Mouse (Mus musculus) right cerebral cortex, postnatal 10 days (tissue): ENCODE measurements around the gene Stx6.

Experiments
- DNase-seq, 2 experiments: peaks; one replicate each; pipeline ENCODE4 v3.0.0; 2021; ENCODE audit warnings: low spot score in 2 of 2

Gene Stx6

DNA sequence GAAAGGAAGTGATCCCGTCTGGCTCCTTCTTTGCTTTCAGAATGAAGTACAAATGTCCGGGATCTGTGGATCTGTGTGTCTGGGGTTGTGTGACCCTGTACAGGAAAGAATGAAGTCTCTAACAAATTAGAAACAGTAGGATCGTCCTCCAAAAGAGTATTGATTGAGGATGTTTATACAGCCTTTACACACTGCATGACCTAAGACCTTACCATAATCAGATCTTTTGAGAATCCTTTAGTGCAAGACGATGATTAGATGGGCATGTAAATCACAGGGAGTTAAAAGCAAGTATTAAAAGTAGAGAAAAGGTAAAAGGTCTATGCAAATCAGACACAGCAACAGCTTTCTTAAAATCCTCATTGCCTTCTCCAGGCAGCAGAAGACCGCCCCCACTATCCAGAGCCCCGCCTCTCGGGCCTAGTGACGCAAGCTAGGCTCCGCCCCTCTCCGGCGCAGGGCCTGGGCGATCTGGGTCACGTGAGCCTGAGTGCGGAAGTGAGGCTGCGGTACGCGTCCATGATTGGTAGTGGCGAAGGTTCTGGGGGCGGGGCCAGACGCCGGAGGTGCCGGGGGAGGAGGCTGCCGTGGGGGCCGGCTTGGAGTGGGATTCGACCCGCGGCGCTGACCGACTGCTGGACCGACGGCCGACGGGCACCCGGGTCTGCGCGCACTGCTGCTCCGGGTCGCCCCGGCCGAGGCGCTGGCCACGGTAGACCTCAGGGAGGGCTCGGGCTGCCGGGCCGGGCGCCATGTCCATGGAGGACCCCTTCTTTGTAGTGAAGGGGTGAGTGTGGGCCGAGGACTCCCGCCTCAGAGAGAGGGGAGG, at the start of gene Stx6:
TSS of gene Stx6 (plus strand) at position 575 of the 829 bp plus-strand sequence.
- DNase-seq = peak; percentile 98 to 99

DNA sequence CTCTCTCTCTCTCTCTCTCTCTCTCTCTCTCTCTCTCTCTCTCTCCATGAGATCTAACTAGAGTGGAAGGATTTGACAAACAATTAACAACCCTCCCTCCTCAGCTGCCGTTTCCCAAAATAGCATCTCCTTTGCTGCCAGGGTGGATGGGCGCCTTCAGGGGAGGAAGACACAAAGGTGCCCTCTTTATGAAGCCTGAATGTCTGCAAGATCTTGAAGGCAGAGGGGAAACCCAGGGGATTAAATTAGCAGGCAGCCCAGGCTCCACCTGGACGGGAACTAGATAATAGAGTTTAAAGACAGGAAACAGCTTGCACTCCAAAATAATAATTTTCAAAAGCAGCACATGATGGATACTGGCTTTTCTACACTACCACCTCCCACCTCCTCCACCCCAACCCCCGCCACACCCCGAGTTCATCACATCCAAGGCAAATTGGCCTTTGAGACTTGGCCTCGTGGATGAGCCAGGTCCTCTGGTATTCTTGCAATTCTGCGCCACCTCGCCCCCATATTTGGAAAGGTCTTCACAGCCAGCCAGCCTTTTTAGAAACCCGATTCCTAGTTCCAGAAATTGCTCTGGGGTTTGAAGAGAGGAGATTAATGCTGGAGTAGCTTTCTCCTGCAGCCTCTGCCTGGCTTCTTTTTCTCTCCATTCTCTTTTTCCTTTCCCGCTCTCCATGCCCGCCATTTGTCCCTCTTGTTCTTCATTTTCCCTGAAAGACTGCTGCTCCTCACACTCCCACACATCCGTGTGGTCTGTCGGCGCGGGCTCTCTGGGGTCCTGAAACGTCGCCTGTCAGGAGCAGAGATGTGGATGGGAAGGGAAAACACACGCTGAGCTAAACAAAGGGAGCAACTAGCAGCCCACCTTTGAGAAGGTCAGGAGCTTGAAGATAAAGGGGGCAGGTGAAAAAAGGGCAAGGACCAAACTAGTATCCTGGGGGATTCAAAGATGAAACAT, 48.8 kb upstream of the Stx6 start:
- DNase-seq = no peak

DNA sequence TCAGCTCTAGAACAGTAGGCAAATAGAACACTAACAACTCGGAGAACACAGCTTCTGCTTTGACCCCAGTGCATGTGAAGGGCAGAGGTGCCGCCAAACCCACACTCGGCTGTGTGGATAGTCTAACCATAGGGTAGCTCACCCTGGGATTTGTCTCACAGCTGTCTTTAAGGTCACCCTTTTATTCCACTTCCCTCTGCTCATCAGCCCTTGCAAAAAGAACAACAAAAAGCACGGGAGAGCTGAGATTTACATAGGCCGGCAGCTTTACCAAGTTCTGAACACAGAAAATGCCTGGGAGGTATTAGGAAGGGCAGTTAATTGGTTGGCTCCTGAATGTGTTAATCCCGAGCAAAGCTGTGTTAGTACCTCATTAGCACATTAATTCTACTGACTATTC, 47.0 kb upstream of the Stx6 start:
- DNase-seq = no peak

DNA sequence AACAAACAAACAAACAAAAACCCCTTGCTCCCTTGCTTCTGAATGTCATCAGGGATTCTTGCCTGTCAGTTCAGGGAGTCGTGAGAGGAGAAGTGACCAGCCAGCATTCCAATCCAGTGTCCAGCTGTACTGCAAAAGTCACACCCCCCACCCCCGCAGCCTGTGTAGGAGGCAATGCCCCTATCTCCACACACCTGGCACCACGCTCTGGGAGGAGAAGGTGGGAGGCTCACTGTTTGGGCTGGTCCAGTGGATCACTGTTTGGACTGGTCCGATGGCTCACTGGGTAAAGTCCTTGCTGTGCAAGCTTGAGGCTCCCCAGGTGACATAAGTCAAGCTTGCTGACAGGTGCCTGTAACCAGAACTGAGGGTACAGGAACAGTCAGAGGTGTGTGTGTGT, 46.4 kb upstream of the Stx6 start:
- no peak for DNase-seq

DNA sequence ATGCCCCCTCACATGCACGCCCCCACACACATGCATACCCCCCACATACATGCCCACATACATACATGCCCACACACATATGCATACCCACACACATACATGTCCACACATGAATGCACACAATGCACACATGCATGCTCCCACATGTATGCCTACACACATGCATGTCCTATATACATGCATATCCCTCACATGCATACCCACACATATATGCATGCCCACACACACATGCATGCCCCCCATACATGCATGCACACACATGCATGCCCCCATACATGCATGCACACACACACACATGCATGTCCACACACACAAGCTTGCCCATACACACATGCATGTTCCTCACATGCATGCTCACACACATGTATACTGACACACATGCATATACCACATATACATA, 45.6 kb upstream of the Stx6 start:
- DNase-seq = no peak

DNA sequence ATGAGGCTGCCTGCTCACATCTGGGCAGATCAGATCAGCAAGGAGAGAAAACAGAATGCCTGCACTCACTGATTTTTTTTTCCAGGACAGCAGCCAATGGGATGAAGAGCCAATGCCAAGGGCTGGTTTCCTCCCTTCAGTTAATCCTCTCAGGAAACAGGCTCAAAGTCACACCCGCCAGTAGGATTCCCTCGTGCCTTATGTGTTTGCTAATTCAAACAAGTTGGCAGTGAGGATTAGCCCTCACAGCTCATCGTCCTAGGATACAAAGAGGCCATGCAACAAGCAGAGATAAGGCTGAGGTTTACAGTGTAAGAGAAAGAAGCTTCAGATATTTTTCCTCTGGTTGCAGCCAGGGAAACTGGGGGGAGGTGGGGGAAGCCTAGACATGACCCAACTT, 44.6 kb upstream of the Stx6 start:
- DNase-seq = no peak

DNA sequence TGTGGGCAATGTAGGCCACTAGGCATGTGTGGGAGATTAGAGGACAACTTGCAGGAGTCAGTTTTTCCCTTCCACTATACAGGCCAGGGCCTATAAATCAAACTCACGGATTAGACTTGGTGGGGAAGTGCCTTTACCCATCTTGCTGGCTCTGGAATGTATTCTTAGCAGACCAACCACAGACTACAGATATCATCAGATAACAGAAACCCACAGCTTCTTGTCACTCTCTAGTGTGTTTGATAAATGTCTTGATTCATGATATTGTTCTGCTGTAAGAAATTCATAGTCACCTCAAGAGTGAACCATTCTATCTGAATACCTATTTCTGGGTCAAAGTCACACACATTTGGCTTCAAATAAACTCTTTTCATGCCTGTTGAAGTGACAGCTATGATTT, 38.8 kb upstream of the Stx6 start:
- DNase-seq = no peak

DNA sequence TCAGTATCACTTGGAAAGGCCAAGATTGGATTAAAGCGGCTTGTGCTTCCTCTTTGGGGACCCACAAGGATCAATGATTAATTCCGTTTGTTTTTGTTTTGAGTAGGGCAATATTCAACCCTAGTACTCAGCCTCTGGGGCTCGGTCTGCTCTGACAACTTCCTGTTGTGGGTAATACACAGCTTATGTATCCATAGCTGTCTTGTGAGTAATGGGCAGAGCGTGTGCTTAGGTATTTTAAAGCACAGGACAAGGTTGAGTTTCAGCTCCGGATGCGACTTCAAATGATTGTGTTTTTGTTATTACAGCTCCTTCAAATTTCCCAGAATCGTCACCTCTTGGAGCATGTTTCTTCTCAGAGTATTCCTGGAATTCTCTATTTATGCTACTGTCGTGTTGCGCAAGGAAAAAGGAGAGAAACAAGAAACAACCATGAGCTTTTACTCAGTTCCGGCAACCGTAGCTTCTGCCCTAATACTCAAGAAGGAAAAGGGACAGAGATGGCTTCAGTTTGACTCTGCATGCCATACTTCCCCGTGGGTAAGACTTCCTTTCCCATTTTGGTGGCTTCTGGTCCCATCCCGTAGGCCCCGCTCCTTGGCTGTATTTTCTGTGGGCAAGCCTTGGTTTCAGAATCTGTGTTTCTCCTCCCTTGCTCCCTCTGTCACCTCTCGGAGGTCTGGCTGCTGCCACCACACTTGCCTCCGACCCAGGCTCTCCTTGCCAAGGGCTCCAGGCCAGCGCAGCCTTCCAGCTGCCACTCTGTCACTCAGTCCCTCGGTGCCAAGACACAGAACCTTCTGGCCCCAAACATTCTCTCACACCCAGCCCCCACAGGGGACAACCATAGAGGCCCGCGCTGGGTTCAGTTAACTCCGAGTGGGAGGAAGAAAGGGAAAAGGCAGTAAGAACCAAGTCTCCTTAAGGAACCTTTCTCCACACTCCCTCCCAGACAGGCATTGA, 36.3 kb upstream of the Stx6 start:
- DNase-seq = peak; percentile 76 to 77

DNA sequence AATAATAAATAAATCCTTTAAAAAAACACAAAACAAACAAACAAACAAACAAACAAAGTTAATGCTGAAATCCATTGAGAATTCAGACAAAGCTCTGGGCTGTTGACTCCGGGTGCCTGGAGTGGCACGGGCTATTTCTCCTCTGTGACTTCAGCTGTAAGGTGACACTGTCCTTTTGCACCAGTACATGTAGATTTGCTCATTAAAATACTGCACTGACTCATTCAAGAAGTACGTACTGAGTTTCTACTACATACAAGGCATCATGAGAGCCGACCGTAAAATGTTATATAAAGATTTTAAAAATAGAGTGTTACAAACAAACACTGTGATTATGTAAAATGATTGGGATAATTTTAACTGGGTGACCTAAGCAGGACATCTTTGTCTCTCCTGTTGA, 34.1 kb upstream of the Stx6 start:
- no peak for DNase-seq

DNA sequence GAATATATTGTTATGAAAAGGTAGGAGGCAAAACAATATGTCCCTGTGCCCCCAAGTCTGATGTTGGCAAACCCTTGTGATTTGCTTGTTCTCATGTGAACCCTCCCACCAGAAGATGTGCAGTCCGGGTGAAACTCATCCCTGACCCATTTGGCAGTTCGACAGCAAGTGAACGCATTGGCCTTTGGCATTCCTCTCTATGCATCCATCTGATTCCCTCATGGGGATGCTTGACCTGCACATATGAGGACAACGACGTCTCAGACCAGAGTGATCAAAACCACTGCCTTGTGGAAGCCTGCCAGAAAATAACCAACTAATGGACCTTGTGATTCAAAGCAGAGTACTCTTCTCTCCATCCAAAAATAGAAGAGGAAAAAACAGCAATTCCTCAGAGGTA, 31.8 kb upstream of the Stx6 start:
- DNase-seq = no peak

DNA sequence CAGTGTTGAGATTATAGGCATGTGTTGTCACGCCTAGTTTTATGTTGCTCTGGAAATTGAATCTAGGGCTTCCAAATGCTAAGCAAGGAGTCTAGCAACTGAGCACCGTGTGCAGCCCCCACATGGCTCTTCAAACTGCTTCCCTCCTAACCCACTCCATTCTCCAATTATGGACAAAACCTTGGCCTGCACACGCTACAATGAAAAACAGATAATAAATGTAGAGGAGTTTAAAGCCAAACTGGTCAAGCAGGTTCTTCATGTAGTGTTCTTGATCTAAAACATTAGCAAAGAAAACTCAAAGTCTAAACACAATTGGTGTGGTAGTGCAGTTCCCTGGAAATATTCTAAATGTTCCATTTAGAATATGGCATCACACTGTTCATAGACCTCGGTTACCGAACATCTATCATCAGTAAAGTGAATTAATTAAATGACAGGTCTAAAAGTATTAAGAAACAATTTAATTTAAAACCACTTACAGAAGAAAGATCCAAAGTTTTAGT, 31.0 kb upstream of the Stx6 start:
- DNase-seq = no peak

DNA sequence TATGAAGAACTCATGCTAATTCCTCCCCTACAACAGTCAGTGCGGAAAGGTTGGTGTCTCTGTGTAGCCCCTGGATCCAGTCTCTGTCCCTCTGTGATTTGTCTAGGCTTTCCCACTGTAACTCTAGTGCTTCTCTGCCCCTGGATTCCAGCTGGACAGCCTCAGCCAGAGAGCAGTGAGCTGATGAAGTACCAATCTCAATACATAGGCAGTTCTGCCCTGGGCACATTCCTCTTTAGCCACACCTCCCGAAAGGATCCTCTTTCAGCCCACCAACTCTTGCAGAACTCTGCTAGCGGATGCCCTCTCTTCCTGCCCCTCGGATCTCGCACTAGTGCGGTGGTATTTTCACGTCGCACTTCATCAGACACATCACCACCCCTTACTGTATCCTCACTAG, 23.6 kb upstream of the Stx6 start:
- no peak for DNase-seq

DNA sequence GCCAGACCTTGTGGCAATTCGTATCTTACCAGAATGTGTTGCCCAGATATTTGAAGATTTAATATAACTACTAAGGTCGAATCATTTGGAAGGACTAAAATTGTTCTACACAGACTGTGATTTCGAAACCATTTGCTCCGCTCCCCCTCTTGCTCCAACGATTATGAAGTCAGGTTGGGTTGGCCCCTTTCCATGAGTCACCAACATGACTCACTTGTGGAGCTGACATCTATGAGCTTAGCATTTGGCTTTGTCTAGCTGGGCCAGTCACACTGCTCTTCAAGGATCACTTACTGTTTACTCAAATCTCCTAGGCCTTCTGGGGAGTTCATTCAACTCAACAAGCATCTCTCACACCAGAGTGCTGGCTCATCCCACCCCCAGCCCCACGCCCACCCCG, 19.7 kb upstream of the Stx6 start:
- no peak for DNase-seq

DNA sequence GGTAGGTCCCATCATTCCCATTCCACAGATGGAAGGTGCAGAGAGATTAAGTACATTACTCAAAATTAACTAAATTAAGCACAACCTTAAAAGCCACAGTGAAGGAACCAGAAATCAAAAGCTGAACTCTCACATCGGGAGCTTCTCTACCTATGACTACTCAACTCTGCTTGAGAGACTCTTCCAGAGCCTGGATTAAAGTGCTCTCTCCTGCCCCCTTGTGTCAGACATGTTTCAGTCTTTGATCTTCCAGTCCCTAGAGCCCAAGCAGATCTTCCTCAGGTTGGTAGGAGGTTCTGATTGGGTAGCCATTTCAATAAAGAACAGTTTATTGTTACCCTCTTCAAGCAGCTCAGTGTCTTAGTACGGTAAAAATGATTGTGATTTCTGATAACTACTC, 18.4 kb upstream of the Stx6 start:
- DNase-seq = peak in 1 of 2 experiments; percentile 61

DNA sequence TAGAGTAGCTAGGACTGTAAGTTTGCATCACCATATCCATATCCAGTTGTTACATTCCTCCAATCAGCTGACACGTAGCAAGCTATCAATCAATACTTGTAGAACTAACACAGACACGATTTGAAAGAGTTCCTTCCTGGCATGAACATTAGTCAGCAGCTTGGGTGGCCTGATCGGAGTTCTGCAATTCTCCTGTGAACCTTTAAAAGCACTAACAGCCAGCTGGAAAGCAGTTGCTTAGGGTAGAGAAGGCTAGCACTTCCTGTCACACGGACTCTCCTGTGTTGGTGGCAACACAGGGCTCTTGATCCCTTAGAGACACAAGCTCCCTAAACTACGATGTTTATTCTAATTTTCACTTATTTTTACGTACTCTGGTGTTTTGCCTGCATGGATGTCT, 12.9 kb upstream of the Stx6 start:
- DNase-seq = no peak

DNA sequence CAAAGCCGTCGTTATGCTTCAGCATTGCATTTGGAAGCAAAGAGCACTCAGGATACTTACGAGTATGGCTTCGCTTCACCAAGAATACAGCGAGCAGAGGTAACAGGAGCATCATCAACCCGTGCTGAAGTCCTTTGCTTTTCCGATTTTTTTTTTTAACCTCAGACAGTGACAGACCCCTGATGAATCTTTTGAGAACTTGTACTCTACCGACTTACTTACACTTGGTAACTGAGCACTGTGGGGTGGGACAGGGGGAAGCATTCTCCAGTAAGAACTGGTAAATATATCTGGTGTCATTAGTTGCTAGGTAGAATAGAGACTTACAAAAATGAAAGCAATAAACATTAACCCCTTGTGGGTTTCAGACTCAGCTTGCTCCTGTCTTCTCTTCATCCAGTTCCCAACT, 11.9 kb upstream of the Stx6 start, which contains the start of gene Mr1:
TSS of gene Mr1 (minus strand) at position 243 of the 409 bp plus-strand sequence.
- DNase-seq = peak; percentile 36 to 48

DNA sequence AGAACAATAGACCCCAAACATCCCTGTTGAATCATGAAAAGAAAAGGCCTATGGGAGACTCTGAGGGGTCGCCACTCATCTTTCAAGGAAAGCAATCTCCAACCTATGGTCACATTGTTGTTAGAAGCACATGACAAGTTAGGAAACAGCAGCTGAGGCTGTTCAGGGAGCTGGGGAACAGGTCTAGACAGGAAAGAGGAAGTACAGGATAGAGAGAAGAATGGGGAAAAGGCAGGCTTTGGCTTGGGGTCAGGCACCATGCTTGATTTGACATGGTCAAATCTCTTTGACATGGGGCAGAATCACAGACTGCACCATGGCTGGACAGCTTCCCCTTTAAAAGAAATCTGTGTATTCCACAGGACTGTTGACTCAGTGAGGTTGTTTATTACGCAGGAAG, 11.3 kb upstream of the Stx6 start:
- no peak for DNase-seq

DNA sequence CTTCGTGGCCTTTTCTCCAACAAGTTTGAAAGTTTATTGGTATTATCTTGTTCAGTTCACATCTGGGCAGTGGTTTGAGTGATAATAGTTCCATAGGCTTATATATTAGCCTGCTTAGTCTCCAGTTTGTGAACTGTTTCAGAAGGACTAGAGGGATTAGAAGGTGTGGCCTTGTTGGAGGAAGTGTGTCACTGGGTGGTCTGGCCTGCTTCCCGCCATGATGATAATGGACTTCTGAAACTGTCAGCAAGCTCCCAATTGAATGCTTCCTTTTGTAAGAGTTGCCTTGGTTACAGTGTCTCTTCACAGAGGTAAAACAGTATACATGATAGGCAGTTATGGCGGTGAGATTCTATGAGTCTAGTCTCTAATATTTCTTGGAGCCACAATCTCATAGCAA, 9.1 kb upstream of the Stx6 start:
- no peak for DNase-seq

DNA sequence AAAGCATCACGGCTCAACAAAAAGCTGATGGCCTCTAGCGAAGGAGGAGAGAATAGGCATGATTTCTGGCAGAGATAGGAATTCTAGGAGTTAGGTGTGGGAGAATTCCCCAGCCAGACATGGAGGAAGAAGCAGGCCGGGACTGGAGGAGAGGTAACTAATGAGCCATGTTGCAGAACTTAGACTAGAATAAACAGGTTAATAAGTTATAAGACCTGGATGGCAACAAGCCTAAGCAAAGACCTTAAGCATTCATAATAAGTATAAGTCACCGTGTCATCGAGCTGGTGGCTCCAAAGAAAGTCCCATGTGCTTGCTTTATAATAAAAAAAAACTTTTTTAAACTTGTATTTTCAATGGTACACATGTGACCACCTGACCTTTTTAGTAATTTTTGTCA, 7.7 kb upstream of the Stx6 start:
- DNase-seq = no peak

DNA sequence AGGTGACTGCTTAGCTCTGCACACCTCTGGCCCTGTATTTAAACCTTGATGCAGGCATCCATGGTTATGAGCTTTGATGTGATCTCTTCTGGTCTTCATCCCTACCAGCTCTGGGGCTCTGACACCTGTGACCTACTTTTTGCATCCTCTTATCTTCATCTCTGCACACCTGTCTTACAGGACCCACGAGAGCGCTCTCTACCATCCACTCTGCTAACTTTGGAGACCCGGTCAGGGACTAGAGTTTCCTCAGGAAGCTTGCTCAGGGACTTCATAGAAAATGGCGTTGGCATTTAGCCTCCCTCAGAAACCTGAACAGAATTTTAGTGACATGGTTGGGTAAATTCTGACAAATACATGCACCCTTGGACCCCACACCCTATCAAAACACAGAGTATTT, 4.6 kb upstream of the Stx6 start:
- DNase-seq = no peak

DNA sequence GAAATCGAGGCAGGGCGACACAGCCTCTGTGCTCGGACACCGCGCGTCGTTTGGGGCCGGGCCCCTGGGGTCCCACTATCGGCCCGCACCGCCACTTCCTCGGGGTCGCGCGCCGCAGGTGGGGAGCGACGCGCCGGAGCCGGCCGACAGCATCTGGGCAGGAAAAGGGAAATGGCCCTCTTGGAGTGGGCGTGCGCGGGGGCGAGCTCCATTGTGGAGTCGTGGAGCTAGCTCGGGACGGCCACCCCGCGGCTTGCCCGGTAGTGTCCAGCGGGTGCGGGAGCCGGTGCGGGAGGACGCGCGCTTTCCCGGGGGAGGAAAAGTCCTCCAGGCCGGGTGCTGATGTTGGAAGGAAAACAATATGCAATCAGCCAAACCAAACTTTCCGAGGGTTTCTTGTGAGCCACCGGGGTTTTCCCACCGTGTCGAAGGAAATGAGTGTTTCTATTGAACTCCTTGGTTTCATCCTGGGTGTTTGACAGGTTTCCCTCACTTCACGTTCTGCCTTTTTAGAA, 512 bp downstream of the Stx6 start:
- DNase-seq = peak; percentile 64 to 73
